Mouse (Mus musculus): ENCODE measurements around the gene Fam193a.

- TF ChIP-seq CTCF (IDR thresholded peaks at IDR 0.05; ENCODE audit: extremely low read depth, insufficient read depth, insufficient read length, insufficient replicate concordance) (no peak), POLR2A (IDR thresholded peaks at IDR 0.05; ENCODE audit: low read depth, low read length) (no peak)
These were observed 29.5 kb upstream of the Fam193a start for GRCm38 (mm10) chr5:34340246-34340645.

Data from spleen, adult 2 months (tissue).